Mouse (Mus musculus): ENCODE data around the gene Sv2c. TPM values are rescaled to one million over a fixed set of nuclear protein-coding genes. Genes with fewer than 3 reads are reported as not detected.

Gene Sv2c
- polyA plus RNA-seq, 1 experiment from 2014 or later, result 0.86 TPM

- H3K36me3 ChIP-seq (replicated peaks), result no peaks in the 10 kb centered on the region
- no peak overlapping the region for H3K4me3 ChIP-seq (replicated peaks)
- H3K9ac ChIP-seq, result no peak overlapping the region
- H3K9me3 ChIP-seq, result 0 out of 2 replicates have a peak, but pooled peaks cover 4% of the 10 kb centered on the region
- H3K27ac ChIP-seq, result no peak overlapping the region
- 94% methylated on average over 9 of the region's 9 CpGs for WGBS
- H3K27me3 ChIP-seq, result no peaks in the 10 kb centered on the region
- no peak overlapping the region for H3K4me2 ChIP-seq
- H3K4me1 ChIP-seq, result no peaks in the 10 kb centered on the region
- ATAC-seq (ENCODE audit: low FRiP score), result no peak
Observed at GRCm38 (mm10) chr13:95918624-95919284, 213.6 kb downstream of the Sv2c start.

DNA sequence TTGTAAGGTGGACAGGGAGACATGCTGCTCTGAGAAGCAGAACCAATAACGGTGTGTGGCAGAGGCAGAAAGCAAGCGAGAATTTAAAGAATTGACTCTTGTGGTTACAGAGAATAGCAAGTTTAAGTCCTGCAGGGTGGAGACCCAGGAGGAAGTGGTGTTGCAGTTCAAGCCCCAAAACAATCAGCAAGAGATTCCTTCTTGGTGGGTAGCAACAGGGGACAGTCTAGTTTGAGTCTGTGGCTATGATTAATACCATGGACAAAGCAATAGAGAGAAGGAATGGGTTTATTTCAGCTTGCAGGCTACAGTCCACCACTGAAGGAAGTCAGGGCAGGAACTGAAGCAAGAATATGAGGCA is 219.4 kb downstream of the Sv2c start:
- H3K27ac ChIP-seq, result no peak overlapping the region
- 92% methylated on average over 2 of the region's 2 CpGs for WGBS
- no peaks in the 10 kb centered on the region for H3K27me3 ChIP-seq
- H3K4me3 ChIP-seq (replicated peaks), result no peak overlapping the region
- no peak overlapping the region for H3K9ac ChIP-seq
- no peaks in the 10 kb centered on the region for H3K9me3 ChIP-seq
- no peaks in the 10 kb centered on the region for H3K4me1 ChIP-seq
- H3K36me3 ChIP-seq (replicated peaks), result no peaks in the 10 kb centered on the region
- no peak for ATAC-seq (ENCODE audit: low FRiP score)
- H3K4me2 ChIP-seq, result no peak overlapping the region

GRCm38 (mm10) chr13:95912157-95913045 is 220.0 kb downstream of the Sv2c start:
- no peaks in the 10 kb centered on the region for H3K36me3 ChIP-seq (replicated peaks)
- H3K27me3 ChIP-seq, result no peaks in the 10 kb centered on the region
- H3K4me2 ChIP-seq, result no peak overlapping the region
- H3K4me1 ChIP-seq, result no peaks in the 10 kb centered on the region
- no peak for ATAC-seq (ENCODE audit: low FRiP score)
- H3K9me3 ChIP-seq, result no peaks in the 10 kb centered on the region
- 88% methylated on average over 11 of the region's 11 CpGs for WGBS
- no peak overlapping the region for H3K4me3 ChIP-seq (replicated peaks)
- H3K9ac ChIP-seq, result no peak overlapping the region
- H3K27ac ChIP-seq, result no peak overlapping the region

DNA sequence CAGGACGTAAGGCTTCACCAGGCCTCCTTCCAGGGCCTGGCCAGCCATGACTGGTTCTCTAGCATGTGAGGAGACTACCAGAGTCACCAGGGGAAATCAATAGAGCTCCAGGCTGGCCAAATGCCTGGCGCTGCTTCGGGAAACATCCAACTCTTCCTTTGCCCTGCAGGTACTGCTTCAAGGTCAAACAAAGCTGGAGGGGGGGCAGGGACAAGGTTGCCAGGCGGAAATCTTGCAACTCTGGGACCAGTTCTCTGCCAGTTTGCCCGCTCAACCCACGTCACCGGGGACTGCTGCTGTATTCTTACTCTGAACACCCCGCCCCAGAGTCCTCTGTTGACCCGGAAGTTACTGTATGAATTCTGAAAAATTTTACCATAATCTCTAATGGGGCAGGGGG is 222.1 kb downstream of the Sv2c start:
- ATAC-seq (ENCODE audit: low FRiP score), result no peak

GRCm38 (mm10) chr13:95909244-95909643 is 223.1 kb downstream of the Sv2c start:
- Histone ChIP-seq H3K36me3 (replicated peaks) (no peaks in the 10 kb centered on the region), H3K4me2 (no peak overlapping the region), H3K9me3 (no peaks in the 10 kb centered on the region), H3K9ac (no peak overlapping the region), H3K27me3 (no peaks in the 10 kb centered on the region), H3K4me1 (no peaks in the 10 kb centered on the region), H3K27ac (no peak overlapping the region), H3K4me3 (replicated peaks) (no peak overlapping the region)
- 79% methylated on average over 2 of the region's 2 CpGs for WGBS
- ATAC-seq (ENCODE audit: low FRiP score), result no peak

More for the DNA sequence above, 222.1 kb downstream of the Sv2c start:
- Histone ChIP-seq H3K27me3 (no peaks in the 10 kb centered on the region), H3K4me1 (no peaks in the 10 kb centered on the region), H3K4me3 (replicated peaks) (no peak overlapping the region), H3K27ac (no peak overlapping the region), H3K9me3 (no peaks in the 10 kb centered on the region), H3K4me2 (no peak overlapping the region), H3K36me3 (replicated peaks) (no peaks in the 10 kb centered on the region), H3K9ac (no peak overlapping the region)
- WGBS, result 84% methylated on average over 9 of the region's 9 CpGs

Other genes with a start within 250 kb of the Sv2c start
- gene Iqgap2, start 240.7 kb downstream of the Sv2c start, polyA plus RNA-seq (2016; fragmentation: Nextera tagmentation; extraction: Ambion mirVana), result 16.7 and 17.2 TPM in 2 replicates
- 26.8 and 35.0 TPM in 2 replicates for gene Gm20075, start 51.2 kb downstream of the Sv2c start, polyA plus RNA-seq (2016; fragmentation: Nextera tagmentation; extraction: Ambion mirVana)
- not detected in 2 replicates for gene Gm17190, start 50.5 kb downstream of the Sv2c start, polyA plus RNA-seq (2016; fragmentation: Nextera tagmentation; extraction: Ambion mirVana)

Measured in forebrain, embryonic 12.5 days (tissue).